Mouse (Mus musculus) MEL (cell line): ENCODE measurements at regions not wholly inside any gene's neighbourhood (a gene's known extent, or its start where the extent isn't known, plus 50 kb on each side); places are given as distances from the start of the nearest gene placed in this dataset.

Experiments used
- CHD1 ChIP-seq: IDR thresholded peaks from 2 replicates; pipeline ENCODE4 v1.6.1; 2012; ENCODE audit warnings: low read depth, mild to moderate bottlenecking, inconsistent platforms, low read length, improper control_type of control experiment
- CTCF ChIP-seq, 3 experiments: IDR thresholded peaks in 2 of 3; conservative IDR thresholded peaks in 1 of 3; 2 replicates each; pipeline ENCODE4 v1.5.1; 2011 to 2012; ENCODE audit warnings: low read length in 3 of 3, low read depth in 2 of 3, mild to moderate bottlenecking in 2 of 3, improper control_type of control experiment in 1 of 3, inconsistent platforms in 1 of 3, mixed read lengths in 1 of 3, moderate library complexity in 1 of 3; ENCODE audit not compliant: control insufficient read depth in 1 of 3, insufficient read depth in 1 of 3, poor library complexity in 1 of 3, severe bottlenecking in 1 of 3
- E2F4 ChIP-seq: IDR thresholded peaks from 2 replicates; pipeline ENCODE4 v1.6.1; 2011; ENCODE audit warnings: low read depth, low read length, improper control_type of control experiment, borderline replicate concordance
- ELF1 ChIP-seq: IDR thresholded peaks from 2 replicates; pipeline ENCODE4 v1.6.1; 2014; ENCODE audit warnings: low read depth, mild to moderate bottlenecking, inconsistent platforms, low read length, improper control_type of control experiment, moderate library complexity
- EP300 ChIP-seq, 2 experiments: IDR thresholded peaks; 2 replicates each; pipeline ENCODE4 v1.6.1; 2011; ENCODE audit warnings: improper control_type of control experiment in 2 of 2, low read length in 2 of 2, low read depth in 1 of 2, mild to moderate bottlenecking in 1 of 2
- MEF2A ChIP-seq: IDR thresholded peaks from 2 replicates; pipeline ENCODE4 v1.6.1; 2014; ENCODE audit warnings: low read depth, mild to moderate bottlenecking, inconsistent platforms, low read length, improper control_type of control experiment; ENCODE audit not compliant: poor library complexity, insufficient replicate concordance, severe bottlenecking; ENCODE audit errors: extremely low read depth
- POLR2A ChIP-seq, 2 experiments: IDR thresholded peaks; 2 replicates each; pipeline ENCODE4 v1.6.1; 2011 to 2012; ENCODE audit warnings: low read length in 2 of 2, mild to moderate bottlenecking in 2 of 2, control low read depth in 1 of 2, improper control_type of control experiment in 1 of 2, low read depth in 1 of 2, moderate library complexity in 1 of 2; ENCODE audit not compliant: control insufficient read depth in 1 of 2, insufficient read depth in 1 of 2, poor library complexity in 1 of 2
- RAD21 ChIP-seq: IDR thresholded peaks from 2 replicates; pipeline ENCODE4 v1.6.1; 2011; ENCODE audit warnings: mild to moderate bottlenecking, low read depth, low read length, improper control_type of control experiment
- SMC3 ChIP-seq: IDR thresholded peaks from 2 replicates; pipeline ENCODE4 v1.6.1; 2011; ENCODE audit warnings: low read depth, low read length, improper control_type of control experiment
- TBP ChIP-seq: IDR thresholded peaks from 2 replicates; pipeline ENCODE4 v1.8.0; 2011; ENCODE audit warnings: low read depth, low read length, improper control_type of control experiment
- UBTF ChIP-seq: IDR thresholded peaks from 2 replicates; pipeline ENCODE4 v1.6.1; 2012; ENCODE audit warnings: low read depth, mild to moderate bottlenecking, inconsistent platforms, low read length, improper control_type of control experiment, moderate library complexity, borderline replicate concordance; ENCODE audit not compliant: insufficient read depth
- ZC3H11A ChIP-seq: IDR thresholded peaks from 2 replicates; pipeline ENCODE4 v1.6.1; 2012; ENCODE audit warnings: low read depth, mild to moderate bottlenecking, inconsistent platforms, low read length, improper control_type of control experiment
- ZMIZ1 ChIP-seq: IDR thresholded peaks from 2 replicates; pipeline ENCODE4 v1.6.1; 2012; ENCODE audit warnings: low read depth, mild to moderate bottlenecking, inconsistent platforms, low read length, improper control_type of control experiment, moderate library complexity

GRCm38 (mm10) chr5:105976076-105976475 is 99.7 kb downstream of the Zfp326 start:
- TF ChIP-seq CHD1 (no peak), EP300 (IDR thresholded peaks at IDR 0.05; ENCODE audit: low read depth in 1 of 2, low read length in 2 of 2) (no peak), CTCF (IDR thresholded peaks at IDR 0.05 in 2 of 3, conservative IDR thresholded peaks at IDR 0.05 in 1 of 3; ENCODE audit: control insufficient read depth in 1 of 3, insufficient read depth in 1 of 3, low read depth in 2 of 3, low read length in 3 of 3, poor library complexity in 1 of 3, severe bottlenecking in 1 of 3) (no peak), ELF1 (no peak), POLR2A (IDR thresholded peaks at IDR 0.05; ENCODE audit: control insufficient read depth in 1 of 2, insufficient read depth in 1 of 2, low read depth in 1 of 2, low read length in 2 of 2, poor library complexity in 1 of 2) (no peak), E2F4 (no peak), ZMIZ1 (no peak), RAD21 (no peak), SMC3 (no peak), MEF2A (no peak), TBP (no peak), ZC3H11A (no peak), UBTF (no peak)
